Mouse (Mus musculus) heart, embryonic 11.5 days (tissue): Measurements from ENCODE around the gene Gm45713. TPM values are rescaled to one million over a fixed set of nuclear protein-coding genes. Genes with fewer than 3 reads are reported as not detected.

Experiments used
- ATAC-seq: fragments of 200-750 bp; cut with Nextera tagmentation; replicated peaks from 2 replicates; pipeline ENCODE4 v1.8.0; 2017; ENCODE audit warnings: moderate library complexity; ENCODE audit not compliant: insufficient number of reproducible peaks, low FRiP score, low TSS enrichment
- H3K27ac ChIP-seq: fragments of 300-500 bp; sonication (generic); 2 replicates; pipeline ENCODE4 v1.5.1; 2014; ENCODE audit warnings: mild to moderate bottlenecking, low read depth, low read length
- H3K27me3 ChIP-seq: fragments of 300-500 bp; sonication (generic); 2 replicates; pipeline ENCODE4 v1.6.1; 2014; ENCODE audit warnings: mild to moderate bottlenecking, low read length, mixed read lengths; ENCODE audit not compliant: control insufficient read depth, insufficient read depth
- H3K36me3 ChIP-seq: fragments of 300-500 bp; sonication (generic); 2 replicates; pipeline ENCODE4 v1.6.1; 2014; ENCODE audit warnings: mild to moderate bottlenecking, low read length, moderate library complexity, mixed read lengths; ENCODE audit not compliant: control insufficient read depth, insufficient read depth
- H3K4me1 ChIP-seq: fragments of 300-500 bp; sonication (generic); 2 replicates; pipeline ENCODE4 v1.6.1; 2014; ENCODE audit warnings: low read length; ENCODE audit not compliant: control insufficient read depth, insufficient read depth
- H3K4me2 ChIP-seq: fragments of 300-500 bp; sonication (generic); 2 replicates; pipeline ENCODE4 v1.6.1; 2014; ENCODE audit warnings: mild to moderate bottlenecking, moderate library complexity
- H3K4me3 ChIP-seq: fragments of 300-500 bp; sonication (generic); 2 replicates; pipeline ENCODE4 v1.5.1; 2014; ENCODE audit warnings: low read depth, low read length
- H3K9ac ChIP-seq: fragments of 300-500 bp; sonication (generic); 2 replicates; pipeline ENCODE4 v1.6.1; 2014; ENCODE audit warnings: mild to moderate bottlenecking, low read depth, low read length, moderate library complexity
- H3K9me3 ChIP-seq: fragments of 300-500 bp; sonication (generic); replicated peaks from 2 replicates; pipeline ENCODE4 v1.6.1; 2016; ENCODE audit warnings: low read length; ENCODE audit not compliant: control insufficient read depth
- WGBS: fragments of 180-500 bp; shearing (Covaris S2); extraction: QIAGEN DNeasy Blood & Tissue Kit; methylation state at CpG from one replicate; pipeline ENCODE4 v1.1.7; 2014; ENCODE audit not compliant: insufficient replicate concordance; 5-methylcytosine and 5-hydroxymethylcytosine counted together
- polyA plus RNA-seq: library from polyadenylated mRNA; unstranded; fragments of >200 nt; fragmentation: Nextera tagmentation; extraction: Ambion mirVana; gene quantifications from 2 replicates; pipeline ENCODE4 v1.2.1, GENCODE M21; 2014

Gm45713 gene
- polyA plus RNA-seq, 1 experiment from 2014 or later = 0.21 TPM

DNA sequence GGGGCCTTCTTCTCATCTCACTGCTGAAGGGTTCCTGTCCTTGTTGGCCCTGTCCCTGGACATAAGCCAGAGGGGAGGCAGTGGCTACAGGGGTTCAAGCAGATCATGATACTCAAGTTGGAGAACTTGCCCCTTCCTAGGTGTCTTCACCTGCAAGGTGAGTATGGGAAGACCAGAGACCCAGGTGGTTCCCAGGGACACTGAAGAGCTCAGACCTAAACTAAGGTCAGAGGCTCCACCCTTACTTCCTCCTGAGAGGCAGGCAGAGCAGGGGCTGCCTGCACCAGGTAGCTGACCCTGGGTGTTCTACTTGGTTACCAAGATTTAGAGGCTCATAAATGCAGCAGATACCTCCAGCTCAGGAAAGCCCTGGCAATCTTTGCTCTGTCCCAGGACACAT lies 14.1 kb downstream of the Gm45713 start:
- Histone ChIP-seq H3K4me2 (no peak overlapping the region; the same call in 1 of the 2 replicates), H3K4me3 (no peak overlapping the region), H3K4me1 (peaks cover 26% of the 10 kb centered on the region), H3K9ac (peak overlapping the region; percentile 31; the same call in 1 of the 2 replicates), H3K9me3 (no peaks in the 10 kb centered on the region), H3K27me3 (no peaks in the 10 kb centered on the region), H3K36me3 (peaks cover 43% of the 10 kb centered on the region), H3K27ac (no peak overlapping the region)
- no peak for ATAC-seq

DNA sequence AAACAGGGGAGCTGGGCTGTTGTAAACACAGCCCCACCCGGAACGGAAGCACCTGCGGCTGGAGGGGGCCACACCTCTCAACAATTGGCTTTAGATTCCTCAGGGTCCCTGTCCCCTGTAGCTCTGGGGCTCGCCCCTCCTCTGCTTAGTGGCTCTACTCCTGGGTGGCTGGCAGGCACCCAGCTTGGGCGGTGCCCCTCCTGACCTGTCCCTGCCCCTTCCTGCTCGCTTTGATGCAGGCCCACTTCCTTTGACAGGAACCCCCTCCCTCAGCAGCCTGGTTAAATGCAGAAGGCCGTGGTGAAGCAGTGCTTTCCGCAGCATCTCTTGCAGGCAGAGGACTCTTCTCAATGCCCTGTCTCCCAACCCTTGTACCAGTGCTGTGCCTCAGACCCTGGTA lies 14.6 kb downstream of the Gm45713 start:
- no peak for ATAC-seq

DNA sequence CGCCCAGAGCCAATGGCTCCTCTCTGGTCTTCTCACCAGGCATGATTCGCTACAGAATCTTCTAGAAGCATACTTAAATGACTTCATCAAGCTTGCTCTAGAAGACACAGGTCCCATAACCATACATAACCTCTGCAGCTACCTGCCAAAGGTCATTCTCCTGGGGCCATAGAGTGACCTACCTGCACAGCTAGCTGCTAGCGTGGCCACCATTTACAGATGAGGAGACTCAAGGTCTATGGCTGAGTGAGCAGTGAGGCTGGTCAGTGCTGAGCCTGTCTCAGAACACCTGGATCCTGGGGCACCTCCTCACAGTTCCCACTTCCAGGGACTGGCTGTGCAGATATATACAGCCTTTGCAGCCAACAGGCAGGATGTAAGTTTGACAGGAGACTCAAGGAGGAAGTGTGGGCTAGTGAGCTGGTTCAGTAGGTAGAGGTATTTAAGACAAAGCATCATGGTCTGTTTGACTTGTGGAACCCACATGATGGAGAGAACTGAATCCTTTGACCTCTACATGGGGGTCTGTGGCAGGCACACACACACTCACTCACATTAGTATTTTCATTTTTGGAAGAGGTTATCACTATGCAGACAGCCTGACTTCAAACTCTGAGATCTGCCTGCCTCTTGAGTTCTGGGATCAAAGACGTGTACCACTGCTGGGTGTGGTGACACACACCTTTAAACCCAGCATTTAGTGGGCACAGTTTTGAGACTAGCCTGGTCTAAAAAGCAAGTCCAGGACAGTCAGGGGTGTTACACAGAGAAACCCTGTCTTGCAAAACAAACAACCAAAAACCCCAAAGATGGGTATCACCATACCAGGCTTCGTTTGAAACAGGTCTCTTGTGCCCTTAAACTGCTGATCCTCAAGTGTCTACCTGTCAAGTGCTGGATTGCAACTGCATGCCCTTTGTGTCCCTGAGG lies 16.0 kb downstream of the Gm45713 start:
- peaks cover 18% of the 10 kb centered on the region for H3K4me1 ChIP-seq

More for the DNA sequence above, 14.6 kb downstream of the Gm45713 start:
- Histone ChIP-seq H3K36me3 (peaks cover 38% of the 10 kb centered on the region), H3K9me3 (no peaks in the 10 kb centered on the region), H3K27me3 (no peaks in the 10 kb centered on the region), H3K27ac (peak overlapping the region; percentile 17; the same call in 1 of the 2 replicates), H3K4me3 (no peak overlapping the region), H3K9ac (peak overlapping the region; percentile 31; the same call in 1 of the 2 replicates), H3K4me2 (no peak overlapping the region; the same call in 1 of the 2 replicates), H3K4me1 (peaks cover 20% of the 10 kb centered on the region)
- WGBS = 71% methylated on average over 8 of the region's 8 CpGs

DNA sequence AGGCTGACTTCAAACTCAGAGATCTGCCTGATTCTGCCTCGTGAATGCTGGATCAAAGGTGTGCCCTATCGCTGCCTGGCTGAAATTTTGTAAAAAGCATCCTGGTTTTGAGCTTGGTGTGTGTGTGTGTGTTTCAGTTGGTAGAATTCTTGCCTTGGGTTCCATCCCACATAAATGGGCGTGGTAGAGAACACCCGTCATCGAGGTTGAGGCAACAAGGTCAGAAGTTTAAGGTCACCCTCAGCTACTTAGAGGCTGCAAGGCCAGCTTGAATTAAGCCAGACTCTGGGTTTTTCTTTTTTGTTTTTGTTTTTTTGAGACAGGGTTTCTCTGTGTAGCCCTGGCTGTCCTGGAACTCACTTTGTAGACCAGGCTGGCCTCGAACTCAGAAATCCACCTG lies 17.7 kb downstream of the Gm45713 start:
- H3K4me2 ChIP-seq = no peak overlapping the region
- H3K27ac ChIP-seq = no peak overlapping the region
- H3K9ac ChIP-seq = no peak overlapping the region
- no peak overlapping the region for H3K4me3 ChIP-seq
- H3K4me1 ChIP-seq = peaks cover 20% of the 10 kb centered on the region
- no peak for ATAC-seq
- WGBS = 79% methylated on average over 6 of the region's 6 CpGs
- H3K36me3 ChIP-seq = peaks cover 23% of the 10 kb centered on the region
- no peaks in the 10 kb centered on the region for H3K27me3 ChIP-seq
- H3K9me3 ChIP-seq = no peaks in the 10 kb centered on the region

More for the DNA sequence above, 16.0 kb downstream of the Gm45713 start:
- Histone ChIP-seq H3K9me3 (no peaks in the 10 kb centered on the region), H3K9ac (no peak overlapping the region), H3K27ac (no peak overlapping the region), H3K4me3 (no peak overlapping the region), H3K27me3 (no peaks in the 10 kb centered on the region), H3K36me3 (peaks cover 24% of the 10 kb centered on the region), H3K4me2 (no peak overlapping the region)
- no peak for ATAC-seq
- 77% methylated on average over 5 of the region's 5 CpGs for WGBS

DNA sequence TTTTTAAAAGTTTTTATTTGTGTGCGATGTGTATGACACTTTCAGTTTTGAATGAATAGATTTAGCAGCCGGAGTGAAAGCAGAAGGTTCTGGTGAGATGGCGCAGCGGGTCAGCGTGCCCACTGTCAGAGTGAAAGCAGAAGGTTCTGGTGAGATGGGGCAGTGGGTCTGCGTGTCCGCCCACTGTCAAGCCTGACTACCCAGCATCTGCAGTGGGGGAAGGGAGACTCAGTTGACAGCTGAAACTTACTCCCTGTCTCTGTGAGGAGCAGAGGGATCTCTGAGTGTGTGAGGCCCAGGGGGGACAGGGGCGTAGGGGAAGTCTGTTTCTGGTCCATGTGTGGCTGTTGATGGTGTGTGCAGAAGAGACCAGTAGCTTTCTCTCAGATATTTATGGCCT lies 18.5 kb downstream of the Gm45713 start:
- Histone ChIP-seq H3K4me2 (no peak overlapping the region), H3K4me1 (peaks cover 14% of the 10 kb centered on the region), H3K36me3 (peaks cover 18% of the 10 kb centered on the region), H3K9ac (peak overlapping the region; percentile 30; the same call in 1 of the 2 replicates), H3K9me3 (no peaks in the 10 kb centered on the region), H3K27me3 (no peaks in the 10 kb centered on the region), H3K27ac (no peak overlapping the region), H3K4me3 (no peak overlapping the region)
- ATAC-seq = no peak
- WGBS = 77% methylated on average over 8 of the region's 8 CpGs

DNA sequence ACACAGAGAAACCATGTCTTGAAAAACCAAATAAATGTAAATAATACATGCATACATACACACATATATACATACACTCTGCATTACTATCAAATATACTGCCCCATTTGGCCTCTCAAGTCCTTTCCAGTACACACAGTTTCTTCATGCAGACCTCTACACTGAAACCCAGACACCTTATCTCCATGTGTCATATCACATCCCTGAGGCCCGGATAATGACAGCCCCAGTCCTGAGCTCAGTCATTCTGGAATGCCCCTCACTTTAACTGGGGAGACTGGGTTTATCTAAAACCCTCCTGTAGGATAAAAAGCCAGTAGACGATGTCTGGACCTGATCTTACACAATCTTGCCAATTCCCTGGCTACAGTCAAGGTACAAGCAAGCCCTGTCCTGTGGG lies 22.6 kb downstream of the Gm45713 start:
- peaks cover 7% of the 10 kb centered on the region; the same call in 1 of the 2 replicates for H3K4me1 ChIP-seq
- no peaks in the 10 kb centered on the region for H3K9me3 ChIP-seq
- 0 out of 2 replicates have a peak, but pooled peaks cover 2% of the 10 kb centered on the region for H3K36me3 ChIP-seq
- no peak for ATAC-seq
- no peaks in the 10 kb centered on the region for H3K27me3 ChIP-seq
- H3K4me2 ChIP-seq = no peak overlapping the region; the same call in 1 of the 2 replicates
- no peak overlapping the region for H3K4me3 ChIP-seq
- peak overlapping the region; percentile 46; the same call in 1 of the 2 replicates for H3K27ac ChIP-seq
- no peak overlapping the region for H3K9ac ChIP-seq
- WGBS = 20% methylated on average over 2 of the region's 2 CpGs

DNA sequence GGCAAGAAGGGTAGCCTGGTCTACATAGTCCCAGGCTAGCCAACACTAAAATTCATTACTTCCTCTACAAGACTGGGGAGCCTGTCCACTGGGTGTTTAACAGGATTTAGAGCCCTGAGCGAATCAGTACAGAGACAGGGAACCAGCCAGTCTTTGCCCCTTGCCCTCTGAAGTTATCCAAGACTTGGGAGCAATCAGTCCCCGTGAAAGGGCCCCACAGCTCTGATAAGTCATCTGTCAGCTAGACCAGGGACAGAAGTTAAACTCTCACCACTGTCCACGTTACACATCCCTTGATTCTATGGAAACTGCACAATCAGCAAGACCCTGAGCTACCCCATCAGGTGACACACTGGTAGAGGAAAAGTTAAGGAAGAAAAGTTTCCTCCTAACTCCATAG lies 23.5 kb downstream of the Gm45713 start:
- Histone ChIP-seq H3K4me1 (peaks cover 7% of the 10 kb centered on the region; the same call in 1 of the 2 replicates), H3K36me3 (no peaks in the 10 kb centered on the region), H3K4me3 (no peak overlapping the region), H3K9ac (no peak overlapping the region), H3K27me3 (no peaks in the 10 kb centered on the region), H3K4me2 (no peak overlapping the region), H3K27ac (no peak overlapping the region), H3K9me3 (no peaks in the 10 kb centered on the region)
- WGBS = 38% methylated on average over 3 of the region's 3 CpGs
- no peak for ATAC-seq

DNA sequence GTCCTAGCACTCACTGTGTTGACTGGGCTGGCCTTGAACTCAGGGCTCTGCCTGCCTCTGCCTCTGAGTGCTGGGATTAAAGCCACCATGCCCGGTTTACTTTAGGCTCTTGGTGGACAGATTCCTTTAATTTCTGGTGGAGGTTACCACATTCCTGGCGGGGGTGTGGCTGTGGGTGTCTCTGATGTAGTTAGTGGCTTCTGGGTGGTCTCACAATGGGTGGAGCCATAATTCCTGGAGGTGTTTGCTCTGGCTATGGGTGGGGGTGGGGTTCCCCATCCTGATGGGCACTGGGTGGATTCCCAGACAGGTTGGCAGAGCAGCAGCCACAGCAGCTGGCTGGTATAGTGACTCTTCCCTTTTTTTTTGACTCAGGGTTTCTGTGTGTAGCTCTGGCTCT lies 24.1 kb downstream of the Gm45713 start:
- no peak overlapping the region for H3K9ac ChIP-seq
- no peak overlapping the region for H3K27ac ChIP-seq
- H3K4me3 ChIP-seq = no peak overlapping the region
- H3K9me3 ChIP-seq = no peaks in the 10 kb centered on the region
- WGBS = 60% methylated on average over 2 of the region's 2 CpGs
- no peaks in the 10 kb centered on the region for H3K27me3 ChIP-seq
- H3K4me1 ChIP-seq = peaks cover 7% of the 10 kb centered on the region; the same call in 1 of the 2 replicates
- no peak for ATAC-seq
- no peak overlapping the region for H3K4me2 ChIP-seq
- no peaks in the 10 kb centered on the region for H3K36me3 ChIP-seq
